Mouse (Mus musculus) frontal cortex, postnatal 14 days (tissue): Measurements from ENCODE around the gene Cpne5.
A peak's percentile ranks its signal among the peaks of the same experiment; 100 is the strongest.
"Not testable (repeated sequence)": the region's sequence is repeated elsewhere in the genome, so short reads cannot be mapped to it uniquely, and the experiment has no call there.

ENCODE experiments used
- DNase-seq, 2 experiments: peaks; one replicate each; pipeline ENCODE4 v3.0.0; 2022; ENCODE audit warnings: low spot score in 2 of 2

The Cpne5 gene

DNA sequence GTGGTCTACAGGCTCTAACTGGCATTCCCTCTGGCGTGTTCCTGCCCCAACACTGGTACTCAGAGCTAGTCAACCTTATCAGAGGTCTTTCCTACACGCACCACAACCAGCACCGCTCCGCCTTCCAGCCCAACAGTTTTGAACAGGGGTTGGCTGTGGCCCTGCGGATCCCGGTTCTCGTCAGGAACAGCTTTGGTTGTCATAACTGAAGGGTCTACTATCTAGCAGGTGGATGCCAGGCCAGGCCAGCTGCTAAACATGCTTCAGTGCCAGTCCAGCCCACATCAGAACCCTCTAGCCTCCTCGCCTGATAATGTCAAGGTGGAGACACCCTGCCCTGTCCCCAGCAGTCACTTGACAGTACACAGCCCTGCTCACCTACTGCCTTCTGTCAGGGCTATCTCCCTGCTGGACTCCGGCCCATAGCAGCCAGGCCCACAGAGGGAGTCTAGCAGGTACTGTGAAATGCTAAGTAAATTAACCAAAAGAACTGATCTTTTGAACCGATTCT lies 19.1 kb upstream of the Cpne5 start:
- no peak for DNase-seq

DNA sequence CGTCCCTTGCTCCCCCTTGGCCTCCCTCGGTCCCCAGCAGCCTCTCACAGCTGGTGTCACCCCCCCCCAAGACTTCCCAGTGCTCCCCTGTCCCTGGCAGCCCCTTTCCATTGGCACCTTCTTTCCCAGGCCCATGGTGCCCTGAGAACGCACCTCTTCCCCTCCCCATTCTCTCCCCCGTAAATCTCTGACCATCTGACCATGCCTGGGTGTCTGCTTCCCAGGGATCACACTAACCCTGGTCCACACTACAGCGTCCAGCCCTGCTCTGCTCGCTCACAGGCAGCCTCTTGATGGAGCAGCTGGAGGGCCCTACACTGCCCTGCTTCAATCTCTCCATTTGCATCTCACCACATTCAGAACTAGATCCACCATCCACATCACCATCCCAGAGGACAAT lies 18.5 kb upstream of the Cpne5 start:
- DNase-seq = no peak

GRCm38 (mm10) chr17:29254784-29255183 lies 16.8 kb upstream of the Cpne5 start:
- not testable (repeated sequence) for DNase-seq

DNA sequence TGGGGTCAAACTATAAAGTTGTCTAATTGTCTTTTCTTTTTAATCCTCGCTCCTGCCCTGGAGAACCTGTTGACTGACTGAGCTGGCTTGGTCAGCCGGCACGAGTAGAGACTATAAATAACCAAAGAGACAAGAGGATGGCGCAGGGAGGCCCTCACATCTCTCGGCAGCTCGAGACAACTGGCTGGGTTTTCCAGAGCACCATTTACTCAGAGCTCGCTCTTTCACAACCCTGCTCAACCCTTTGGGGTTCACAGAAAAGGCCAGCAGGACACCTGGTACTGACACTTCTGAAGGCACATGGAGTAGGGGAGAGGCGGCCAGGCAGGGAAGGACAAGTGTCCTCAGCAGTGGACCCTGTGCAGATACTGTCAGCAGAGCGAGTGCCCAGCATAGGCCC lies 15.7 kb upstream of the Cpne5 start:
- no peak for DNase-seq

GRCm38 (mm10) chr17:29253236-29253635 lies 15.3 kb upstream of the Cpne5 start:
- DNase-seq = no peak

DNA sequence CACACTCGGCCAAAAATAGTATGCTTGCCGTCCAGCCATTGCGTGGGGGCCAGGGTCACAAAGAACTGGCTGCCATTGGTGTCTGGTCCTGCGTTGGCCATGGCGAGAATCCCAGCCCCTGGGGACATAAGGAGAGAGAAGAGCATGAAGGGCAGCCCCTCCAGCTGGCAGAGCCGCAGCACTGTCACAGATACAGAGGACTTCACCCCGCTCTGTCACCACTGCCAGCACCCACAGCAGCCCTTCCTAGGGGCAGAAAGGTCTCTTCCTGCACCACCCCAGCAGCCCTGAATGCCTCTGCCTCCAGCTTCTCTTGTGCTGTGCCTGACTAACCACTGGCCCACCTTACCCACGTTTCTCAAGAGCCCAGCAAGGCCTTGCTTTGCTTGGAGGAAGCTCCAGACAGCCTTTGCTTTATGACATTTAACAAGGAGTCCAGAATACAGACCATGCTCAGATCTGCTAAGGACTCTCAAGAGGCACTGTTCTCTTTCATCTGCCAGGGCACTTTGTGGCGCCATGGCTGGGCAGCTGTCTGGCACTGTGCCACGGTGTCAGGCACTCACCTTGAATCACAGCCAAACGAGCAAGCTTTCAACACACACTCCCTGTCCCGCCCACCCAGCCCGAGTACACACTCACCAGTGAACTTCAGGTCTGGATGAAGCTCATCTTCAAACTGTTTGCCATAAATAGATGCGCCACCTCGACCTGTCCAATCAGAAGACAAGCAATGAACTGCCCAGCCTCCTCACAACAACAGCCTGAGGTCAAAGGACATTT lies 13.8 kb upstream of the Cpne5 start:
- peak in 1 of 2 experiments; percentile 38 for DNase-seq

- DNase-seq = not testable (repeated sequence)
Measured at GRCm38 (mm10) chr17:29251006-29251405, 13.0 kb upstream of the Cpne5 start.

DNA sequence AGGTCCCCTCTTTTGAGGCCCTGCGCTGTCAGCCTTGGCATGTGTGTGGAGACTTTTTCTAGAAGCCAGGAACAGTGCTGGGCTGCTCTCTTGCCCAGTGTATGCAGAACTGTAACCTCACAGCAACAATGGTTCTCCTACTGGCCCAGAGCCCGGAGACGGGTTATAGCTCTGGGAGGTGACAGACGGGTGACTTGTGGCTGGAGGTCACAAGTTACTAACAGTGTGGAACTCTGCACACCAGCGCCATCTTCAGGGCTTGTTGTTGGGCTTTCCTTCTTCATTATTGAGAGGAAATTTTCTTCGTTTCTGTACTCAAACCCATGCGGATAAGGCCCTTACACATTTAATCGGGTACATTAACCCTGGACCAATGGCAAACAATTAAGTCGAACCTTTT lies 11.5 kb upstream of the Cpne5 start:
- DNase-seq = no peak

- DNase-seq = no peak
Measured at GRCm38 (mm10) chr17:29247881-29248280, 9.9 kb upstream of the Cpne5 start.

DNA sequence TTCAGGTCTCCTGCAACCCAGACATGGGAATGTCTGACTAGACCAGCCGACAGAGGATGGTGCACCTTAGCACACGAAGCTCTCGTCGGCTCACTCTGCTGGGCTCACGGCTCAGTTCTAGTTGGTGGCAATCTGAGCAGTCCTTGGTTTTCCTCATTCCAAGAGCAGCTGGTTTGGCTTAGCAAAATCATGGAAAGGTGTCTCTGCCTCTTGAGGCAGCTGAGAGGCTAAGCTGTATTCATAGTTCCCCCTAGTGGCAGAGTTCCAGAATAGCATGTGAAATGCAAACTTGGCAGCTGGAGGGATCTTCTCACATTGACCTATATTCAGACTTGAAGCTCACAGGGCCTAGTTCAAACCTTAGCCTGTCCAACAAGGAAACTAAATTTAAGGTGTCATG lies 8.6 kb upstream of the Cpne5 start:
- DNase-seq = no peak

DNA sequence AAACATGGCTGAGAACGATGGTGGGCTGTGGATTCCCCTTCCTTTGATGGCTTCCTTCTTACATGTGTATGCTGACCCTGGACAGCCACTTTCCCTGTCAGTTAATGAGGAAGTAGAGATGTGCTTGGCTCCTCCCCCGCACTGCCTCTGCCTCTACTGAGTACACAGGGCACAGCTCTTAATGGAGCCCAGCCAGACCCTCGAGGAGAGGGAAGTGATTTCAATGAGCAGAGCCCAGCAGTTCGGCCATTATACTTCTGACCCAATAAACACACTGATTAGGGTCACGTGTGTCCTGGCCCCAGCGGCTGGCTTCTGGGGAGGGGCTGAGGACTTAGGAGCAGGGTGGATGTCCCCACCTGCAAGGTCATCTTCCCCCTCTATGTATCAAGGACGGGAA lies 7.8 kb upstream of the Cpne5 start:
- peak in 1 of 2 experiments; percentile 29 for DNase-seq

GRCm38 (mm10) chr17:29244912-29245311 lies 6.9 kb upstream of the Cpne5 start:
- DNase-seq = no peak

GRCm38 (mm10) chr17:29238421-29238945 lies 516 bp upstream of the Cpne5 start:
- no peak for DNase-seq

GRCm38 (mm10) chr17:29237267-29237771 lies 648 bp downstream of the Cpne5 start:
- no peak for DNase-seq

DNA sequence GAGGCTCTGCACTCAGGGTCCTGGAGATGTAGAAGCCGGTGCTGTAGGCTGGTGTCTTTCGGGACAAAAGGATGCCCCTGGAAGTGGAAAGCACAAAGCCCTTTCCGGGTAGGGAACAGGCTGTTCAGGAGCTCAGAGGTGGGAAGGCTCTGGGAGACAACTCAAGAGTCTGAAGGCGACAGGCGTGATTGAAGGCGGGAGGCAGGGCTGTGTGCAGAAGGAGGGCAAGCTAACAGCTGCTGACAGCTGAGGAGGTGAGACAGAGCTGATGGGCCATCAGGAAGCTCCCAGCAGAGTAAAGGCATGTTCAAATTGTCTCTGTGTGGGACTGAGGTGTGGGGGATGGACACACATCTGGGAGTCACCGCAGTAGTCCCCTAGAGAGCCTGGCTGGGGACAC lies 1.9 kb downstream of the Cpne5 start:
- DNase-seq = no peak

- DNase-seq = no peak
Measured at GRCm38 (mm10) chr17:29231109-29231508, 6.9 kb downstream of the Cpne5 start.

DNA sequence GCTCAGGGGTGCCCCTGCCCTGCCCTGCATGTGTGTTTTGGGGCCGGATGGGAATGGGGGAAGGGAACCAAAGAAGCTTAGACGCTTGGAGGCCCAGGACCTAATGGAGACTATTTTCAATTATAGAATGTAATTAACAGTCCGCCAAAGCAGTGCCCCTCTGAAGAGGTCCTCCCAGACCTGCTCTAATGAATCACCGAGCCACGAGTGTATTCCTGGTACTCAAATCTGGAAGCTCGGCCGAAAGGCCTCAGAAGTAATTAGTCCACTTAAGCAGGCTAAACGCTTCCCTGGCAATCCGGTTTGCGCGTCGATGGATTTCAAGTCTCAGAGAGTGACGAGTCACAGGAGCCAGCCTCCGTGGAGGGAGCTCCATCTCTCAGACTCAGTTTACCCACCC lies 17.3 kb downstream of the Cpne5 start:
- no peak for DNase-seq

- DNase-seq = no peak
Measured at GRCm38 (mm10) chr17:29218017-29218416, 19.9 kb downstream of the Cpne5 start.

GRCm38 (mm10) chr17:29216078-29216477 lies 21.9 kb downstream of the Cpne5 start:
- DNase-seq = no peak

DNA sequence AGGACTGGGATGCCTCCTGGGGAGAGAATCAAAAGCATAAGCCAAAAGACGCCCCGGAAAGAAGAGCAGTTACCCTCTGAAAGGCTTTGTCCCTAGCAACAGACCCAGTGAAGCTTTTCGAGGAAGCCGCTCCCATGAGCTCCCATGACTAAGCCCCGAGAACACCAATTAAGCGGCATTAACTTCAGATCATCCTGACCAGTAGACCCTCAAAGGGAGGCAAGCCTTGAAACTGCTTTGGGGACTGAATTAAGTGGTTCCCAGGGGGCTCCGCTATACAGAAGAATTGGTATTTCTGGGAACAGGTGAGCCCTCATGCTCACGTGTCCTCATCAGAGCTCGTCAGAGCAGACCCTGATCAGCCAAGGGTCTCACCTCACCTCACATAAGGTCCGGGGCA lies 23.3 kb downstream of the Cpne5 start:
- DNase-seq = no peak

DNA sequence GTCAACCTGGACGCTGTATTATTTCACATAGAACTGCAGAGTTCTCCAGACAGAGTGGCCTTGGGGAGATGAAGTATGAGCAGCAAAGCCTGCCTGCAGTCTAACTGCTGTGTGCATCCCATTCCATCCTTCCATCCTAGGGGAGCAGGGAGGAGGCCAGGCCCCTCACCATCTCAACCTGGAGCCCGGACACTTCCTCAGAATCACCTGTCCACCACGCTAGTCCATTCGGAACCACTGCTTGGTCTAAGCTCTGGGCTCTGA lies 23.8 kb downstream of the Cpne5 start:
- no peak for DNase-seq

GRCm38 (mm10) chr17:29213381-29214192 lies 24.4 kb downstream of the Cpne5 start:
- DNase-seq = no peak

DNA sequence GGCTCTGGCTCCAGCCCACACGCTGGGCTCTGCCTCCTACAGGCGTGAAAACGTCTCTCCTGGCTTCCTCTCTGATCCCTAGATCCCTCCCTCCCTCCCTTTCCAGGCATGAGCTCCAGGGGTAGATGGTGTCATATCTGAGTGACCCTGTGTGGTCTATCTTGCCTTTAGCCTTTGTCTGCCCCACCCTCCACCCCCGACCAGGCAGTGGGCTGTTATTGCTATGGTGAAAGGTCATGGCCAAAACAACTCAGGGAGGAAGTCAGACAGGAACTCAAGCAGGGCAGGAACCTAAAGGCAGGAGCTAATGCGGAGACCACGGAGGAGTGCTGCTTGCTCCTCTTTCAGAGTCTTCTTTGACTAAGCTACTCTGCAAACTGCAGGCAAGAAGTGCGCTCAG lies 26.1 kb downstream of the Cpne5 start:
- no peak for DNase-seq
